Comparison of ENCODE assay signal across 8 mouse cellular contexts in the genomic region with DNA sequence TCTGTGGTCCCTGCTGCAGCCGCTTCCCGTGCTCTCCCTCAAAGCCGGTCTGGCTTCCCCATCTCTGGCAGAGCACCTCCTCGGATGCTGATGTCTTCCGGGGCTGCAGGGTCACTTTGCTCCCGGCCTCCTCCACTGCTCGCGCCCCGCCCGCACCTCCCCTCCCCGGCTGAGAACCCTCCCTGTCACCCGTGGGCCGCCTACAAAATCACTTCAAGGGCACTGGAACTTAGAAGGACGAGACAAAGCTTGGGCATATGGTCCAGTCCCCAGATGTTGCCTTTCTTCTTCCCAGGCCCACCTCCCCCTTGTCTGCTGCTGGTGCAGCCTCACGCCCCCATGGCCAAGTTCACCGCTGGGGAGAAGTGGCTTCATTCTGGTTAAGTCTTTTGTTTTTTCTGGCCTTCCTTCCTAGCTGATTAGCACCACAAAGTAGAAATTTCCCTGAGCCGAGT.
DNase-seq lines count a peak whose midpoint lies in the region; ATAC-seq and TF ChIP-seq lines count a peak whose summit lies in the region.

No protein-coding gene starts in this region.

- TF ChIP-seq EP300 in heart, postnatal 0 days (IDR thresholded peaks at IDR 0.05; ENCODE audit: low read depth): no peak

- peak overlapping the region; percentile 86 for H3K4me2 ChIP-seq in heart, postnatal 0 days (ENCODE audit: low read depth, low read length)

- TF ChIP-seq CTCF in heart, postnatal 0 days (IDR thresholded peaks at IDR 0.05; ENCODE audit: low read depth): no peak

- no peaks in the 10 kb centered on the region for H3K36me3 ChIP-seq in heart, postnatal 0 days (replicated peaks; ENCODE audit: control insufficient read depth, insufficient read depth, low read length)

- H3K9me3 ChIP-seq in heart, postnatal 0 days (replicated peaks; ENCODE audit: control insufficient read depth, low read length): no peaks in the 10 kb centered on the region

- peaks cover 13% of the 10 kb centered on the region for H3K4me1 ChIP-seq in heart, postnatal 0 days (ENCODE audit: control insufficient read depth, insufficient read depth)

- H3K27ac ChIP-seq in heart, postnatal 0 days (ENCODE audit: low read depth): no peak overlapping the region

- H3K27me3 ChIP-seq in heart, postnatal 0 days (ENCODE audit: control insufficient read depth, insufficient read depth, low read length): 0 out of 2 replicates have a peak, but pooled peaks cover 5% of the 10 kb centered on the region

- no peak; the same call in 1 of the 2 replicates for ATAC-seq in heart, postnatal 0 days (ENCODE audit: insufficient read depth, low read depth)

- H3K4me3 ChIP-seq in heart, postnatal 0 days (ENCODE audit: low read depth, low read length): peak overlapping the region; percentile 49

- peak overlapping the region; percentile 12; the same call in 1 of the 2 replicates for H3K9ac ChIP-seq in heart, postnatal 0 days (replicated peaks; ENCODE audit: low read depth, low read length)

- 2% methylated on average over 17 of the region's 17 CpGs for WGBS in heart, postnatal 0 days

- DNase-seq in kidney, postnatal 4 days: peak; percentile 27 to 38
- DNase-seq in kidney, adult 18-20 months: no peak
- DNase-seq in embryo, embryonic 10 days (ENCODE audit: low spot score): peak; percentile 51
- DNase-seq in heart, postnatal 0 days (ENCODE audit: low spot score): peak; percentile 19
- DNase-seq in mesoderm, embryonic 11.5 days (ENCODE audit: low read depth, low spot score): peak; percentile 41
- no peak for DNase-seq in right cerebral cortex, adult 2 months (ENCODE audit: low spot score in 2 of 2)
- DNase-seq in spleen, postnatal 36 days (ENCODE audit: low spot score in 2 of 2): no peak
- no peak for DNase-seq in thymus, postnatal 0 days (ENCODE audit: low spot score)

Comparison
In these comparisons a context has a peak if more than half of its experiments do, and no peak if none do; other contexts are left out.
1. DNase-seq: peak in kidney, postnatal 4 days (2 of 2), embryo, embryonic 10 days (single experiment), heart, postnatal 0 days (single experiment) and mesoderm, embryonic 11.5 days (single experiment); none in kidney, adult 18-20 months (single experiment), right cerebral cortex, adult 2 months (0 of 2), spleen, postnatal 36 days (0 of 2) and thymus, postnatal 0 days (single experiment).